Mouse (Mus musculus): Measurements from ENCODE around the gene Rnaseh2a. TPM values are rescaled to one million over a fixed set of nuclear protein-coding genes. Genes with fewer than 3 reads are reported as not detected.

Gene Rnaseh2a
- total RNA-seq, 4 experiments from 2014 or later = 89.0 to 142 (median 110) TPM

DNA sequence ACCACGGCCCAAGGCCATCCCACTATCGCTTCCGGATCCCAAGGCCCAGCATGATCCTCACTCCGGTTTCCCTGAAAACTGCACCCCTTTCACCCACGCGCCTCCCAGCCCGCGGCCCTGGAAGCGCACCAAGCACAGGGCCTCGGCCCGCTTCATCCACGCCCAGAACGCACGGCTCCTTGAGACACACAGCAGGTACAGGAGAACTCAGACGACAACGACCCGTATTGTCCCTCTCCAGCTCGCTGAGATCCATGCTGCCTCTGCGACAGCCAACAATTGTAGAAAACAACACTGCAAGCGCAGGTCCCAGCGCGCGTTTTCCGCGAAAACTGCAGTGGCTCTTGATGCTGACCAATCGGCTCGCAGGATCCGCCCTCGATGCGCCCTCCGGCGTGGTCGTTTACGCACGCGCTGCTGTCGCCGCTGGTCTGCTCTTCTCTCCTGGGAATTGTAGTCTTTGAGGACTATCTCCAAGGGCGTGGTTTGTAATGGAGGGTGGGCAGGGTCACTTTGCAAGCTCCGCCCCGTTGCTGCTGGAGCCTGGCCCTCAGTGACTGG lies 3.8 kb downstream of the Rnaseh2a start:
- DNase-seq = peak; percentile 95

DNA sequence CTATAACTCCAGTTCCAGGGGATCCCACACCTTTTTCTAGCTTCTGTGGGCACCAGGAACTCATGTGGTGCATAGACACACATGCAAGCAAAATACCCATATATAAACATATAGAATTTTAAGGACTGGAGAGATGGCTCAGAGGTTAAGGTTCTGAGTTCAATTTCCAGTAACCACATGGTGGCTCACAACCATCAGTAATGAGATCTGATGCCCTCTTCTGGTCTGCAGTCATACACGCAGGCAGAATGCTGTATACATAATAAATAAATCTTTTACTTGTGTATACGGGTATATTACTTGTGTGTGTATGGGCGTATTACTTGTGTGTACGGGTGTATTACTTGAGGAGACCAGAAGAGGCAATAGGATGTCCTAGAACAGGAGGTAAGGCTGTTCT lies 5.6 kb downstream of the Rnaseh2a start:
- DNase-seq = no peak

DNA sequence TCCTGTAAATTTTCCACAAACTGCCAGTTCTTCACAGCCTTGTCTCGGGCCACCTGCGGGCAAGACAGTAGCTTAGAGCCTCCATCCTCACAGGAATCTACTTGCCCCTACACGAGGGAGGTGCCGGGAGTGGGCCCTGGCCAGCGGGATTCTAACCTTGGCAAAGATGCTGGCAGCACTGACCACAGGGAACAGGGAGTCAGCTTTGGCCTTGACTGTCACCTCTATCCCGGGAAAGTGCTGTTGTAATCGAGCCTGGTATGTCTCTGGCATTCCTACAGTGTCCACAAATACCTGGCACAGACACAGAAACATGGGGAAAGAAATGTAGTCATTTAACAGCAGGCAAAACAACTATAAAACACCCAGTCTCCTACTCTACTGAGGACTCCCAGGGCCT lies 9.8 kb downstream of the Rnaseh2a start:
- DNase-seq = peak; percentile 76

DNA sequence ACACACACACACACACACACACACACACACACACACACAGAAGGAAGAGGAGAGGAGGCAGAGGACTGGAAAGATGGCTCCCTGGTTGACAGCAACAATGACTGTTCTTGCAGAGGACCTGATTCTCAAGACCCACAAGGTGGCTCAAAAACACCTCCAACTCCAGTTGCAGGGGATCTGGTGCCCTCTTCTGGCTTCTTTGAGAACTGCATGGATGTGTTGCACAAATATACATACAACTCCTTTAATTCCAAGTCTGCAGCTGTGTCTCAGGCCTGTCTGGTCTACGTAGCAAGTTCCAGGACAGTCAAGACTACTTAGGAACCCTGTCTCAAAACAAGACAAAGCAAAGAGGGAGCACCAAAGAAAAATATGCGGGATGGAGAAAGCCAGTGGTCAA lies 12.8 kb downstream of the Rnaseh2a start:
- no peak for DNase-seq

DNA sequence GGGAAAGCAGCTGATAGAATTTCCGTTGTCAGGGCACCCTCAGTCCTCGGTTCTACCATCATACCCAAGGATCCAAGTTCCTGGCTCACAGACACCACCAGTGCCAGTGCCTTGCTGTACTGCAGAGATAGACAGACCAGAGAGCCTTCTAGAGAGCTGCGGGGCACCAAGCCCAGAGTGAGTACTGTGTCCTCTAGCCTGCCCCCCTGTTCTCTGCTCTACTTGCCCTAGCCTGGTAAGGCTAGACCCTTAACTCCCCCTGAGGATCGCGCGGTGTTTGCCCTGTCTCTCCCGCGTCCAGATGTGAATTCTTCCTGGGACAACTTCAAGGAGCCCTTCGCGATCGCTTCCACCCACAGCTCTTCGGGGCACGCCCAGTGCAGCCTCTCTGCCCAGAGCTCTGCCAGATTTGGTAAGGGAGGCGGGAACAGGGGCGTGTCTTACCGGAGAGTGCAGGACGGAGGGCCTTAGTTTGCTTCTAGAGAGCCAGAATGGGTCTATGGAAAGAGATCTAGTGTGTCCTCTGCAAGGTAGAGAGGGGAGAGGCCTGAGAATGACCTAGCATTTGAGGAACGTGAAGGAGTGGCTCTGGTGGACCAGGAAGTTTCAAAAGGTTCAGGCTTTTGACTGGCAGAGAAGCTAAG lies 16.8 kb downstream of the Rnaseh2a start:
- peak; percentile 52 for DNase-seq

DNA sequence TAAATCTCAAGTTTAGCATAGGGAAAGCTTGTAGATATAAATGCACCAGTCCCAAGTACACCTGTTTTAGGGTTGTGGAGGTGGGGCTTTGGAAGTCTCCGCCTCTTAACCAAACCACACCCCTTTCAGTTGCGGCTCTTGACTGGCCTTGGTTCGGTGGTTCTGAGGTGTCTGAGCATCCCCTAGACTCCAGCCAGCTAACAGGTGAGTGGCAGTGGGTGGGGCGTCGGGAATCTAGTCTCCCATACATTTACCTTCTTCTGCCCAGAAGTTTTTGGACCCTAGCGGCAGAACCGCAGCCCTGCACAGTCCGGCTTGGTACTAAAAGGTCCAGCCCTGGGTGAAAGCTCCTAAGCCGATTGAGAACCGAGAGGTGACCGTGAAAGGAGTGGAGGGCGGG lies 19.8 kb downstream of the Rnaseh2a start:
- no peak for DNase-seq

DNA sequence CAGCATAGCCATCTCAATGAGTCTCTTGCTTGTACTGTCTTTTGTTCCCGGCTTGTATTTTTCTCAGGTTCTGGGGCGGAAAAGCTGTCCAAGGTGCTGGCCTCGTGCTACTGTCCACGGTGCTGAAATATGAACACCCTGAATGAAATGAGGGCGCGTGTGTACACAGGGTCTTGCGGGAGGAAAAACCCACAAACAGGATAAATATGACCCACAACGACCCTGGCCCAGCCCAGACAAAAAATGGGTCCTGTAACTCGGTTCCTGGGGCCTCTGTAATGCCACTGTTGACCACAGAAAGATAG lies 22.4 kb downstream of the Rnaseh2a start:
- DNase-seq = no peak

DNA sequence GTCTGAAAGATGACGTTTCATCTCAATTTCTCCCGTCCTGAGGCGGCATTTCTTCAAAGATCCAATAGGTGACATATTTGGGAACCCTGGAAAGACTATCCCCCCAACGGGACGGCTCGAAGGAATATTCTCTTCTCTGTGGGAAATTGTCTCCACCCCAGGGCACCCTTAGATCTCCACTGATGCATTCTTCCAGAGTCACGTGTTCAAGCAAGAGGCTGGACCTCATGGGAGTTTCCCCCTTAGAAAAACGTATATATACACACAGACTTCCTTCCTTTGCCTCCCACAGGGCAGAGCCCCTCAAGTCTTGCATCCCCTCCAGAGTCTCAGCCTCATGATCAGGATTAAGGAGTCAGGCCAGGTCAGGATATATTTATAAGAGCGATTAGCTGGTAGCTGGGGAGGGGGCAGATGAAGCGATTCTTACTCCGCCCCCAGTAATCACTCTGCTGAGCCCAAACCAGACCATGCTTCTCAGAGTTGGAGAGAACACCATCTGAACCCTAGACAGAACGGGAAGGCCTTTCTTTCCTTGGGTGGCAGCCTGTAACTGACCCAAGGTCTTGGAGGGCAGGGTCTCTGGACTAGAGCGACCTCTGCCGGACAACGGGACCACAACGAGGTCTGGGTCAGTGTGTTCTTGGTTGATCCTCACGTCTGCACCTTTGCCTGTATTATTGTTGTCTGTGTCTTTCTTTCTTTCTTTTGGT lies 22.9 kb downstream of the Rnaseh2a start, which contains the start of gene Rtbdn:
TSS of gene Rtbdn (plus strand) at position 464 of the 713 bp plus-strand sequence.
- no peak for DNase-seq

DNA sequence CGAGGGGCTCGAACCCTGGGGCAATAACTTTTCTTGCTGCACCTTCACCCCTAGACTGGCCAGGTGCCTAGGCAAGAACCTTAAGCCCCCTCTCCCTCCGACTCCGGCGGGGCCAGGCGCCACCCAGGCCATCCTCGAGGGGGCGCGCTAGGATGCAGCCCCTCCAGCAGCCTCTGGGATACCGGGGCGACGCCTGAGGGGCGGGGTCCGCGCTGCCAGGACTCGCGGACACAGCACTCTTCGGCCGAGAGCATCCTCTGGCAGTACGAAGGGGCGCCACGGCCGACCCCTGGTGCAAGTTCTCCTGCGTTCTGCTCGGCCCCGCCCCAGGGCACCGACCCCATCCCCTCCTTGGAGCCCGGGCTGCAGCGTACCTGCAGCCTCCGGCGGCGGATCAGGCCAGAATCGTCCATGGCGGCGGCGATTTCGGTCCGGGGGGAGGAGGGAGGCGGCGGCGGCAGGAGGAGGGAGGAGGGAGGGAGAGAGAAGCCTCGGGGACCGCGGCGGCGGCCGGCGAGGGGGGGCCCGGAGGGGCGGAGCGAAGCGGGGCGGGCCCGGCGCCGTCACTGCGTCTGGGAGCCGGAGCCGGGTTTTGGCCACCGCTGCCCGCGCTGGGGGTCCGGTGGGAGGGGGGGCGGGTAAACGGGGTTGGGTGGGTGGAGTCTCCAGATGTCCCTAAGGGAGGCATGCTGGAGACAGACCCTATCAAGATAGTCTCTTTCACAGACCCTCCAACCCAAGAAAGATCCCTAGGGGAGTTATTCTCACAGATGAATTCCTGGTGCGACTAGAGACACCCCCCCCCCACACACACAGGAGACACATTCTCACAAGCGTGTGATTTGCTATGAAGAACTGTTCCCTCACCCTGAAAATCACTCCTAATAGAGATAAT lies 23.7 kb downstream of the Rnaseh2a start:
- DNase-seq = no peak

DNA sequence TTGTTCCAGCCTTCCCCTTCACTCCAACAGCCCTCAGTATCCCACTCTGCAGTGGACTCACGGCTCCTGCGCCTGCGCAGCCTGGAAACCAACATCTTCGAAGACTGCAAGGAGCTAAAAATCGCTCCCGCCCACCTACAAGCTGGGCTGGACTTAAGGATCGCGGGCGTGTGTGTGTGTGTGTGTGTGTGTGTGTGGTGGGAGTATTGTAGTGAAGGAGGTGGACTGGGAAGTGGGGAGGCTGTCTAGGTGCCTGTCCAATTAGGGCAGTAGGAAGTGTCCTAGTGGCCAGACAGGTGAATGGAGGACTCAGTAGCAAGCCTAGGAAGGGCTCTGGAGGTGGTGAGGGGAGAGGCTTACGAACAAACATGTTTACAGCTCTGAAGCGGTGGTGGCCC lies 24.3 kb downstream of the Rnaseh2a start:
- DNase-seq = no peak

DNA sequence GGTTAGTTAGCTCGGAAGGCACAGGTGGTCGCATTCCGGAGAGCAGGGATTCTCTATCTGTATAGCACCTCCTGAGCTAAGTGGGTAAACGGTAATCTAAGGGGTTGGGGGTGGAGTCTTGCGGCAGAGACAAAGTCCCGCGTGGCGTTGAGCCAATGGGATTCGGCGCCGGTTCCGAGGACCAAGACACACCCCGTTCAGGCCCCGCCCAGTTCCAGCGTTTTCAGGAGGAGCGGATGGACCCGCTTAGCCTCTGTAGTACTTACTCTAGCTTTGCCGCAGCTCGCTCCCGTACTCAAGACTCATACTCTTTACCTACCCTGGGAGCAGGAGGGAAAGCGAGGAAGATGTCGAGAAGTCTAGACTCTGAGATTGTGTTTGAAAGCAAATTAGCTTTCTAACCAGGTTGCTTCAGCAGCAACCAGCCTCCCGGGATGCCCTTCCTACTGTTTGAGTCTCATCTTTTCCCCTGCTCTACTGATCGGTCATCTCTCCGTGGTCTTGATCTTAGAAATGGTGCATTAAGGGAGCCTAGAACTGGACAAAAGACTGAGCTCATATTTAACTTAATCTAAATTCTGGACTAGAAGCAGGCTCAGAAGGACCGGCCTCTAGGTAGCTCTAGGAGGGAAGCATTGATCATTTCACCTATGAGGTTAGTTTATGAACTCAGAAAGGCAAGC lies 24.9 kb downstream of the Rnaseh2a start:
- DNase-seq = no peak

DNA sequence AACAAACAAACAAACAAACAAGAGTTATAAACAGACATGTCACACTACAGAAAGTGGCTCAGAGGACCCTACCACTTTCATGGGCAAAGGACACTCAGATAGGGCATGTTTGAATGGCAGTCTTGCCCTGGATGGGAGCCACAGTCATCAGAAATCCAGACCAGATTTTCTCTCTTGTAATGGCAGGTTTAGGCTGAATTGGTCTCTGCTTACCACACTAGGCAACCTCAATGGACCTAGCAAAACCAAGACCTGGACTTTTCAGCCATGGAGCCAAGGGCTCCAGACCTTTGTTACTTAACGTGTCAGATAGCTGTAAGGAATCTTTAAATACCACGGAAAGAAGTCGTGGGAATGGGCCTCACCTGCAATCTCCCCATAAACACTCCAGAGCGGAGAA lies 25.9 kb downstream of the Rnaseh2a start:
- no peak for DNase-seq

DNA sequence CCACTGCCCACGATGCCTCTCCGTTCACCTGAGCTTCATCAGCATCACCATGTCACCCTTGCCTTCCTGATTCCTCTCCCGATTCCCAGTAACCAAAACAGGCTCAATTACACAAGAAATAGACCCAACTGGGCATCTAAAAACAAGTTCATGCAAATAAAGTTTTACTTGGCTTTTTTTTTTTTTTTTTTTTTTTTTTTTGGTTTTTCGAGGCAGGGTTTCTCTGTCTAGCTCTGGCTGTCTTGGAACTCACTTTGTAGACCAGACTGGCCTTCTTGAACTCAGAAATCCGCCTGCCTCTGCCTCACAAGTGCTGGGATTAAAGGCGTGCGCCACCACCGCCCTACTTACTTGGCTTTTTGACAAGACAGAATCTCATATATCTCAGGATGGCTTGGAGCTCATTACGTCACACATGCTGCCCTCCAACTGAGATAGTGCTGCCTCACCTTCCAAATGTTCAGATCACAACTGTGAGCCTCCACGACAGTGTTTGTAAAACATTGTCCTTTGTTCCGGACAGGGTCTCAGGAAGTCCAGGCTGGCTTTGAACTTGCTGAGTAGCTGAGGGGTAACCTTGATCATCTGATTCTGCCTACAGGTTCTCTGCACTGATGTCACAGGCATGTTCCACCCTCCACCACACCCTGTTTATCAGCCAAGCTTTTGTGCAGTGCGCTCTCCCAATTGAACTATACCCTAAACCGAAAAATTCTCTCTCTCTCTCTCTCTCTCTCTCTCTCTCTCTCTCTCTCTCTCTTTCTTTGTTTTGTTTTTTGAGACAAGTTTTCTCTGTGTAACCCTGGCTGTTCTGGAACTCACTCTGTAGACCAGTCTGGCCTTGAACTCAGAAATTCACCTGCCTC lies 31.7 kb downstream of the Rnaseh2a start:
- DNase-seq = no peak

DNA sequence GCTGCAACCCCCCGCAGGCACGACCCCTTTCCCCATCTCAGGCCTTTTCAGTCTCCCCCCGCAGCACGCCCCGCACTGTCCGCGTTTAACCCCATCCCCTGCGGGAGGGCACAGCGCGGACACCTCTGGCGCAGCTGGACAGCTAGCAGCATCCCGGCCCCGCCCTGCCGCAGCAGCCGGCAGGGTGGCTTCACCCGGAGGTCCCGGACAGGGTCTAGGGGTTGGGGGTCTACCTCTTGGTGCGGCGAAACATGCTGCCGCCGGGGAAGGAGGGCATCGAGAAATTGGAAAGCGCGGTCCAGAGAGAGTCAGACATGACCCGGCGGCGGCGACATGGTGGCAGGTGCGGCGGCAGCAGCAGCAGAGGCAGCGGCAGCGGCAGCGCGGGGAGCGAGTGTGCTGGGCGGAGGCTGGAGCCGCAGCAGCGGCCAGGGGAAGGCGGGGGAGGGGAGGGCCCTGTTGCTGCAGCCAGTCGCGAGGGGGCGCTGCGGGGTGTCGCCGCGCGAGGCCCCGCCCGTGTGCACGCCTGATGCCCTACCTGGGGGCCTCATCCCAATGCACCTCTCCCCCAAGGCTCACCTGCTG lies 32.5 kb downstream of the Rnaseh2a start, which contains the start of gene Mast1:
TSS of gene Mast1 (minus strand) at position 398 of the 585 bp plus-strand sequence.
- DNase-seq = no peak

DNA sequence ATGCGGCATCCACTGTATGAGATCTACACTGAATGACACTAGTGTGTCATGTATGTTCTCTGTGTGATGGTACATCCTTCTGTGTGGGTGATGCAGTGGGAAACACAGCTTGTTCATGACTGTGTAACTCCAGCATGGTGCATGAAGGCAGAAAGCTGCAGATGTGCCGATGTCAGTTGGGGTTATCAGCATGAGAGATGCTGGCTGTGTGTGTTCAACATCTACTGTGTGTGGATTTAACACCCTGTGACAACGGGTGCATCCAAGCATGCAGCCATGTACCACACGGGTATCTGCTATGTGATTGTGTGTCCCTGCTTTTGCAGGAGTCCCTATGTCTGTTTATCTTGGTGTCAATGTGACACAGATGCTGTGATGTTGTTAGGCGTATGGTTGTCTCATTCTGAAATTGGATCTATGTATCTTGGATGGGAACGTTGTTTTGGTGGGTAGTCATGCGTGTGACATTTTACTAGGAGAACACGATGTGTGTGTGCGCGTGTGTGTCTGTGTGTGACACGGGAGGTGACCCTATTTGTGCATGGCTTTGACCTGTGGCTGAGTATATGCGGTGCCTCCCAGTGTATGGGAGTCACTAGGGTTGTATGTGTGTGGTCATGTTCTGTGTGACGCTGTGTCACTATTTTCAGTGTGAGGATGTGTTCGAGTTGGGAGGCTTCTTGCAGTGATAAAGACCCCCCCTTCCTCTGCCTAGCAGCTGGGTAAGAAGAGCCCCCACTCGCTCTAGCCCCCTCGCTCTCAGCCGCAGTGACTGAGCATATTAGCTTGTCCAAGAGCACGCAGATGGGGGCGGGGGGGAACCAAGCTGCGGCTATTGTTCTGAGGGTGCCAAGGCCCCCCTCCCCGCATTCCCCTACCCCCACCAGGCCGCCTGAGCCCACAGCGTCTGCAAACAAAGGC lies 33.3 kb downstream of the Rnaseh2a start:
- no peak for DNase-seq

DNA sequence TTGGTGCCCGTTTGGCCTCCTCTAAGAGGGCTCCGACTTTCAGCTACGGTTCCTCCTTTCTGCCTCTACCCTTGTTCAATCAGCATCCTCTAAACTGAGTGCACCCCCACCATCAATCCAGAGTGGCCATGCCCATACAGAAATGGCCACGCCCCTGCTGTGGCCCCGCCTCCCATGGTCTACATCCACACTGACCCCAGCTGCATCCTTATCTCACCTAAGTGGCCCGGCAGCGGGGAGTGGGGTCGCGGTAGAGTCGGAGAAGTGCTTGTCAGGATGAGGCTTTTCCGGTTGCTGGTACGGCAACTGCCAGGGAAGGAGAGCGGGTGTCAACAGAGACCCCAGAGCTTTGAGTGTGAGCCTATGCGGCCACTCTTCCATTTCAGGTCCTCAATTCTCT lies 34.1 kb downstream of the Rnaseh2a start:
- DNase-seq = no peak

DNA sequence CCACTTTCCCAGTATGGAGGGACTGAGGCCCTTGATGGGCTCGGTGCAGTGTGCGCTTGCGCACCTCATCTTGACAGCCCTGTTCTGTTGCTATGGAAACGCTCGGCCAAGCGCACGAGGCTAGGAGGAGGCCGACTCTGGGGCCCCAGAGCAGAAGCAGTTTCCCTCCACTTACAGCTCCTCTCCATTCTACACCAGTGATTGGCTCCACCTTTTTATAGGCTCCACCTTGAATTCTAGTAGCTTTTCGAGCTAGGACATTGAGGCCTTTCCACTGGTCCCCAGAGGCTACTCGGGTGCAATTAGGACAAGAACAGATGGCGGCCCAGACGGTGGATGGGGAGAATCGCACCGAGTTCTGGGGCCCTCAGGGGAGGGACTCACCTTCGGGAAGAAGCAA lies 34.7 kb downstream of the Rnaseh2a start:
- DNase-seq = no peak

DNA sequence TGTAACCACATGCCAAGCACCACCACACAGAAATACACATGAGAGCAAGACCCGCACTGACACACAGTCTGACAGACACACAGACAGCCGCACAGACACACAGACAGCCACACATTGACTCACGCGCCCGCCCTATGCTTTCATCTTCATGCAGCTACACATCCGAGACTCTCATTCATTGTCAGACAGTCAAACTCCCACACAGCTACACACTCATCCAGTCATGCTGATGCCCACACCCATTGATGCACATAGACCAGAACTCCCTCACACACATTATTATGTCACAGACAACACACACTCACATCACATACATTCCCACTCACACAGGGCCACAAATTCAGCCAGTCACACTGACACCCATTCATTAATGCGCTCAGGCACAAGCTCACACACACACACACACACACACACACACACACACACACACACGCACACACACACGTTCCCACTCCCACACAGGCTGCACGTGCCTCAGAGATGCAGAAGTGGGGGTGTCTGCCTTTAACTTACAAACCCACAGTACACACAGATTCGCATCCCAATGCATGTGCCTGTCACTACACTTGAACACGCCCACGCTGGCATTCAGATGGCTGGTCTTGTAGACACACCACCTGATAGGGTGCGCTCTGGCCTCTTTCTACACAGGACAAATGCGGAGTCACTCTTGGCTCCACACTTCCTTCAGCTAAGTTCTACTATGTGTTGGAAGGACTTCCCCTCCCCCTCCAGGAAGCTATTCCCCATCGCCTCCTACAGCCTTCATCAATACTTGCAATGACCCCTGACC lies 35.6 kb downstream of the Rnaseh2a start:
- no peak for DNase-seq

DNA sequence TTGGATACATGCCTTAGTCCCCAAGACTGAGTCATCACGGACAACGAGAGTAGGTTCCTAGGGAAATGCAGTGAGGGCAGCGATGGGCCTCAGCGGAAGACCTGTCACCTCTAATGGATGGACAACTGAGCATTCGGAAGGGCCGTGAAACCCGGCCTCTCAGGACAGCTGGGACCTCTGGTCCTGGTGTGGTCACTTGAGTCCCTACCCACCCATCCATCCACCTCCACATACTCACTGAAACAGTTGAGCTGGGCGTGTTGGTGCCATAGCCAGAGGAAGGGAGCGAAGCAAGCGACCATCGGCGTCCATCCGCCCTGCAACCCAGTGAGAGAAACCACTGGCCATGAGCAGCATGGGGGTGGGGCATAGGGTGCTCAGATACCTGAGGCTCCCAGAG lies 39.0 kb downstream of the Rnaseh2a start:
- DNase-seq = no peak
